Mouse (Mus musculus) kidney, adult 10 weeks (tissue): ENCODE results near the gene Olfr18. TPM values are rescaled to one million over a fixed set of nuclear protein-coding genes. Genes with fewer than 3 reads are reported as not detected.

ENCODE experiments used
- polyA plus RNA-seq: library from polyadenylated mRNA; stranded (reverse); fragments of 350-450 nt; fragmentation: Illumina TruSeq; extraction: RNeasy Lipid Tissue Mini Kit (QIAGEN cat#74804); gene quantifications from one replicate; pipeline ENCODE4 v1.2.3, GENCODE M21; 2014; ENCODE audit warnings: low read depth, low replicate concordance

Olfr18 gene
- polyA plus RNA-seq, result not detected

DNA sequence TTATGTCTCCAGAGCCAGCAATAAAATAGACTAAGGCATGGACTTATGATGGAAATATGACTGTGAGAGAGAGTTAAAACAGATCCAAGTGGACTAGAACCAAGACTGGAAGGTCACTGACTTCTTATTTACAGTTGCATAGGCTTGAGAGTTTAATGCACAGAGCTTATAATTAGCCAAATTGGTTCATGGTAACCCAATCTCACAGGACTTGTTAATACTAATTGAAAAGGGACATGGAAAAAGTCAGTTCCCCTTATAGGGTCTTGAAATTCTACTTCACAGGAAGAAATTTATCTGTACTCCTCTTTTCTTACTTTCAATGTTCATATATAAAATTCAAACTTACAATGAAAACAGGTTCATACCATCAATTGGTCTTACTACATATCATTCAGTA is at the start of gene Olfr18:
Gene Olfr18 (minus strand): TSS at position 101 of the 400 bp plus-strand sequence.

DNA sequence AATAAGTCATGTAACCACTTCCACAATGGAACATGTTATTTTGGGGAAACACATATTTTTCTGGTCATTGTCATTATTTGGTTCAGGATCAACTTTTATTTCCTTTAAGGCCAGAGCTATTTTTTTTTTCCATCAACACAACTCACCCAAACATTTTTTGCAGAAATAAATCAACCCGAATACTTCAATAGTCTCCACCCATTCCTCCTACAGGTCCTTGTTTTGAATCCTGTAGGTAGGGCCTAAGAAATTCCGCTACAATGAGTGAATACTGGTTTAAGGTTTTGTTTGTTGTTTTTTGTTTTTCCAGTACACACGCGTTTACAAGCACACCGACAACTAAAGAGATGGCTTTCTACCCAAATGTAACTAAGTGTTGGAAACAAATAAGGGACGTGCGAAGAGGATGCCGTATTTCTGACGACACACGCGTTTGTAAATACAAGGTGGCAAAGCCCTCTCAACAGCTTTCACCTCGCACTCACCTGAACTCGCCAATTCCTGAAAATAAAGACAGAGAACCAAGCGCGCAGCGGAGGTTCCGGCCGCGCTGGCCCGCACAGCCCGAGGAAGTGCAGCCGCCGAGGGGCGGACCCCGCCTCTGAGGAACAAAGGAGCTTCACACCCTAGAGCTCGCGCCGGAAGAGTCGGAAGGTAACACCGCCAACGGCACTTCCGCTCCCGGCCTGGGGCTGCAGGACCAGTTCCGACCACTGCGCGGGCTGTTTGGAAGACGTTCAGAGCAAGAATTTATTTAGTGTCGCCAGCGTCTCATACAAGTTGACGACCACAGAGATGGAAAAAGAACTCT is 48.8 kb upstream of the Olfr18 start, which contains the start of gene Zfp560:
Gene Zfp560 (minus strand): TSS at position 646 of the 811 bp plus-strand sequence.

DNA sequence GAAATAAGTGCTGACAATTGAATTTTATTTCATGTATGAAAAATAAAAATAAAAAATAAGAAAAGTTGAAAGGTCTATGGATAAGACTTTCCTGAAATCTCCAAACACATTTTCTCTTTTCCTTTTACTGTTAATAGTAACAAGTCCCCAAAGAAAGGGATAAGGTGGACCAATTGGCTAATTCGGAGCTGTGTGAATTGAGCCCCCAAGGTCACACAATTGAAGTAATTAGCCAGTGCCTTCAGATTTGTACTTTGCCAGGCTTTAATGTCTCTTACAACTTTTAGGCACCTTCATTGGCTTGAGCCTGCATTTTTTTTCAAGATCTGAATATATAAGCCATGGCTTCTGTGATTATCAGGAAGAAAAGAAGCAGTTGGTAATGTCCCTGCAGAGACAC is 37.7 kb downstream of the Olfr18 start, which contains the start of gene Olfr873:
Gene Olfr873 (plus strand): TSS at position 301 of the 400 bp plus-strand sequence.

DNA sequence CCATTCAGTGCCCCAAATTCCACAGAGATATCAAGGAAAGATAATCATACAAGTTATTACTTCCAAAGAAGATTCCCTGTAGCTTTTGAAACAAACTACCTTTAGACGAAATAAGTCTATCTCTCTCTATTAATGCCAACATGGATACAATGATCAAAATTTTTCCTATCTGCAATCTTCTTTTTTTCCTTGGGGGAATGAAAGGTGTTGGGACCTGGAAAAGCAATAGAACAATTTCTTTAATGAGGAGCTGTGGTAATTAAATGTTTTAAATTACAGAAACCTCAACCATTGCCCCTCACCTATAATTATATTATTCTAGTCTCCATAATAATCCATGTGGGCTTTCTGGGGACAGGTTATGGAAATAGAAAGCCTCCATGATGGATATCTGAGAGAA is 53.8 kb downstream of the Olfr18 start, which contains the start of gene Olfr39:
Gene Olfr39 (plus strand): TSS at position 301 of the 400 bp plus-strand sequence.

Other genes starting within 250 kb of the Olfr18 start
- gene Olfr868, start 237.5 kb downstream of the Olfr18 start, polyA plus RNA-seq, result not detected
- gene Olfr869, start 207.1 kb downstream of the Olfr18 start, polyA plus RNA-seq, result not detected
- not detected for gene Olfr870, start 162.0 kb downstream of the Olfr18 start, polyA plus RNA-seq
- gene Olfr871, start 123.9 kb downstream of the Olfr18 start, polyA plus RNA-seq, result not detected
- not detected for gene Olfr872, start 99.0 kb downstream of the Olfr18 start, polyA plus RNA-seq
- gene Olfr39, start 53.7 kb downstream of the Olfr18 start, polyA plus RNA-seq, result not detected
- not detected for gene Olfr873, start 37.6 kb downstream of the Olfr18 start, polyA plus RNA-seq
- 32.9 TPM for gene Zfp560, start 49.1 kb upstream of the Olfr18 start, polyA plus RNA-seq
- gene Zfp26, start 124.1 kb upstream of the Olfr18 start, polyA plus RNA-seq, result 20.2 TPM
- 55.6 TPM for gene Zfp426, start 156.7 kb upstream of the Olfr18 start, polyA plus RNA-seq
- 44.9 TPM for gene Zfp266, start 185.3 kb upstream of the Olfr18 start, polyA plus RNA-seq
- gene Zfp846, start 245.2 kb upstream of the Olfr18 start, polyA plus RNA-seq, result 17.3 TPM